Mouse (Mus musculus): ENCODE measurements around the gene Shoc2. TPM values are rescaled to one million over a fixed set of nuclear protein-coding genes. Genes with fewer than 3 reads are reported as not detected.

The Shoc2 gene
- polyA plus RNA-seq, 1 experiment, result 35.5 TPM

- Histone ChIP-seq H3K4me1 (ENCODE audit: control insufficient read depth, insufficient read depth, low read length) (peaks cover 2% of the 10 kb centered on the region), H3K4me3 (ENCODE audit: insufficient read depth, low read length) (no peak overlapping the region), H3K27ac (ENCODE audit: insufficient read depth, low read length) (no peak overlapping the region)
- TF ChIP-seq CTCF (IDR thresholded peaks at IDR 0.05; ENCODE audit: extremely low read depth, insufficient read depth, low read length) (no peak), POLR2A (IDR thresholded peaks at IDR 0.05; ENCODE audit: extremely low read depth, insufficient read depth, low read length) (no peak)
Observed at GRCm38 (mm10) chr19:53993860-53994259, 49.8 kb downstream of the Shoc2 start.

GRCm38 (mm10) chr19:53994276-53994675 is 50.2 kb downstream of the Shoc2 start:
- Histone ChIP-seq H3K4me3 (ENCODE audit: insufficient read depth, low read length) (no peak overlapping the region), H3K27ac (ENCODE audit: insufficient read depth, low read length) (no peak overlapping the region), H3K4me1 (ENCODE audit: control insufficient read depth, insufficient read depth, low read length) (peaks cover 2% of the 10 kb centered on the region)
- TF ChIP-seq CTCF (IDR thresholded peaks at IDR 0.05; ENCODE audit: extremely low read depth, insufficient read depth, low read length), result no peak

DNA sequence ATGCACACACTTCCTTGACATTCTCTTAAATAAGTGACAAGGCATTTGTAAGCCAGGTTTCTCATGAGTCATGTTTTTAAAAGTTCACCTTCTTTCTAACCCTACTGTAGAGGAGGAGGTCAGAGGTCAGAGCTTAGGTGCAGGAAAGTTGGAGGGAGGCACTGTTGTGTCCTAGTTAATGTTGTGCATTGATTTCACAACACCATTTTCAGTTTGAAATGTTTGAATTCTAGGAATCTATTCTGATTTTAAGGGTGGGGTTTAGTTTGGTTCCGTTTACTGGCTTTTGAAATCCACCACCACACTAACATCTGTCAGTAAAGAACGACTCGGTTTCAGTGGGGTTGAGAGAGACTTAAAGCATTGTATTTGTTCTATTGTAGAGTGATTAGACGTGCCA is 66.9 kb downstream of the Shoc2 start:
- Histone ChIP-seq H3K4me1 (ENCODE audit: control insufficient read depth, insufficient read depth, low read length) (peaks cover 2% of the 10 kb centered on the region), H3K27ac (ENCODE audit: insufficient read depth, low read length) (no peak overlapping the region), H3K4me3 (ENCODE audit: insufficient read depth, low read length) (no peak overlapping the region)
- TF ChIP-seq CTCF (IDR thresholded peaks at IDR 0.05; ENCODE audit: extremely low read depth, insufficient read depth, low read length), result no peak
- TF ChIP-seq POLR2A (IDR thresholded peaks at IDR 0.05; ENCODE audit: extremely low read depth, insufficient read depth, low read length), result no peak

- TF ChIP-seq POLR2A (IDR thresholded peaks at IDR 0.05; ENCODE audit: extremely low read depth, insufficient read depth, low read length) (no peak), CTCF (IDR thresholded peaks at IDR 0.05; ENCODE audit: extremely low read depth, insufficient read depth, low read length) (no peak)
- Histone ChIP-seq H3K4me3 (ENCODE audit: insufficient read depth, low read length) (no peak overlapping the region), H3K4me1 (ENCODE audit: control insufficient read depth, insufficient read depth, low read length) (peaks cover 2% of the 10 kb centered on the region), H3K27ac (ENCODE audit: insufficient read depth, low read length) (no peak overlapping the region)
Observed at GRCm38 (mm10) chr19:54014999-54015398, 70.9 kb downstream of the Shoc2 start.

DNA sequence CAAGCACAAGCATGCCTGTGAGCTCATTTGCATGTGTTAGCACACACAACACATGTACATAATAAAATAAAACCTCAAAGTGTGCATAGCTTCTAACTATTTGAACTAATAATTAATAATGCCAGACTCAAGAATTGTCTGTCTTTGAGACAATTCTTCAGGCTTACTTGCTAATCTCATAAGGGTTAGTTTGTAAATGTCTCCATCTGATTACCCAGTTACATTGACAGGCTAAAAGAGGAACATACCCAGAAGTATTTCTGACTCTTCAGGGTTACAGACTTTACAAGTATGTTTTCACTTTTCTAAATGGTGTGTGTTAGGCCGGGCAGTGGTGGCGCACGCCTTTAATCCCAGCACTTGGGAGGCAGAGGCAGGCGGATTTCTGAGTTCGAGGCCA is 71.4 kb downstream of the Shoc2 start:
- H3K4me3 ChIP-seq (ENCODE audit: insufficient read depth, low read length), result no peak overlapping the region
- TF ChIP-seq CTCF (IDR thresholded peaks at IDR 0.05; ENCODE audit: extremely low read depth, insufficient read depth, low read length), result no peak
- no peak for TF ChIP-seq POLR2A (IDR thresholded peaks at IDR 0.05; ENCODE audit: extremely low read depth, insufficient read depth, low read length)
- peaks cover 2% of the 10 kb centered on the region for H3K4me1 ChIP-seq (ENCODE audit: control insufficient read depth, insufficient read depth, low read length)
- H3K27ac ChIP-seq (ENCODE audit: insufficient read depth, low read length), result no peak overlapping the region

DNA sequence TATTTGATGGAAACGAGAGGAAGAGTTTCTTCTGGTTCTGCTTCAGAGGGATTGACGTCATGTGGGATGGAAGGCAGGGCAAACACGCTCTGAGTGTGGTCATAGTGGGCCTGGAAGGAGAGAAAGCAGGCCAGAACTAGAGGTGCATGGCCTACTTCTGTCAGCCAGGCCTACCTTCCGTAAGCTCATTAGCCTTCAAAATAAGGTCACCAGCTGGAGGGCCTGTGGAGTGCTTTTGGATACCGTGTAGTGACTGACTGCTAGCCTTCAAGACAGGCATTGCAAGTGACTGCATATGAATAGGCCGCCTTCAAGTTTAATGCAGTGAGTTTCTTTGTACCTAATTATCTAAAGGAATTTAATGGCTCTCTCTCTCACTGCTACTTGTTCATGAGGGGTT is 91.0 kb downstream of the Shoc2 start:
- TF ChIP-seq POLR2A (IDR thresholded peaks at IDR 0.05; ENCODE audit: extremely low read depth, insufficient read depth, low read length), result no peak
- TF ChIP-seq CTCF (IDR thresholded peaks at IDR 0.05; ENCODE audit: extremely low read depth, insufficient read depth, low read length), result no peak
- Histone ChIP-seq H3K4me3 (ENCODE audit: insufficient read depth, low read length) (no peak overlapping the region), H3K27ac (ENCODE audit: insufficient read depth, low read length) (no peak overlapping the region)

GRCm38 (mm10) chr19:54039441-54039840 is 95.3 kb downstream of the Shoc2 start:
- Histone ChIP-seq H3K27ac (ENCODE audit: insufficient read depth, low read length) (no peak overlapping the region), H3K4me1 (ENCODE audit: control insufficient read depth, insufficient read depth, low read length) (no peaks in the 10 kb centered on the region), H3K4me3 (ENCODE audit: insufficient read depth, low read length) (no peak overlapping the region)
- TF ChIP-seq POLR2A (IDR thresholded peaks at IDR 0.05; ENCODE audit: extremely low read depth, insufficient read depth, low read length), result no peak
- no peak for TF ChIP-seq CTCF (IDR thresholded peaks at IDR 0.05; ENCODE audit: extremely low read depth, insufficient read depth, low read length)

More for the DNA sequence above, 91.0 kb downstream of the Shoc2 start:
- H3K4me1 ChIP-seq (ENCODE audit: control insufficient read depth, insufficient read depth, low read length), result no peaks in the 10 kb centered on the region

DNA sequence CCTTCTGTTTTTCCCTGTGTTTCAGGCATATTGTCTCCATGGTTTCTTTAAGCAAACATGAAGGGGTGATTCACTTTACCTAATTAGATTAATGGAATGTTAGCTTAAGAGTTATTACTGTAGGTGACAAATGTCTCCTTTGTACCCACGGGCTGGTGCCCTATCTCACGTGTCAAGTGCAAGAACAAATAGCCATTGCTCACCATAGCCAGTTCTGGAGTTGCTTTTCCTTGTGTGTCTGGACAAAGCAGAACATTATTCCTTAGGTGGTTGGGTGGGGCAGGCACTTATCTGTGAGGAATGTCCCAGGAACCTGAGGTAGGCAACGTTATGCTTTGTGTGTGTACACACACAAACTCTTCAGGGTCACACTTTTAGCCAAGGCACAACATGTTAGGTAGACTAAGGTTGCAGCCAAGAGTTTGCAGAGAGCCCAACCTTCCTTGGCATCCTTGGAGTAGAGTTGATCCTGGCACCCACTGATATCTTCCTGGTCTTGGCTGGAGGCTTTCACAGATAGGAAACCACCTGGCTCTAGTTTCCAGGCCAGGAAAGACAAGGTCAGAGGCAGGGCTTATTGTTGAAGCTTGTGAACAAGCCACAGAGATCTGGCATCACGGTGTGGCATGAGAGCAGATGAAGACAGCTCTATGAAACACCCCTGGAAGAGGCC is 96.4 kb downstream of the Shoc2 start:
- H3K4me1 ChIP-seq (ENCODE audit: control insufficient read depth, insufficient read depth, low read length), result no peaks in the 10 kb centered on the region
- no peak overlapping the region for H3K27ac ChIP-seq (ENCODE audit: insufficient read depth, low read length)
- no peak overlapping the region for H3K4me3 ChIP-seq (ENCODE audit: insufficient read depth, low read length)
- TF ChIP-seq CTCF (IDR thresholded peaks at IDR 0.05; ENCODE audit: extremely low read depth, insufficient read depth, low read length) (no peak), POLR2A (IDR thresholded peaks at IDR 0.05; ENCODE audit: extremely low read depth, insufficient read depth, low read length) (no peak)

- H3K27ac ChIP-seq (ENCODE audit: insufficient read depth, low read length), result no peak overlapping the region
- no peaks in the 10 kb centered on the region for H3K4me1 ChIP-seq (ENCODE audit: control insufficient read depth, insufficient read depth, low read length)
- TF ChIP-seq POLR2A (IDR thresholded peaks at IDR 0.05; ENCODE audit: extremely low read depth, insufficient read depth, low read length) (no peak), CTCF (IDR thresholded peaks at IDR 0.05; ENCODE audit: extremely low read depth, insufficient read depth, low read length) (no peak)
- no peak overlapping the region for H3K4me3 ChIP-seq (ENCODE audit: insufficient read depth, low read length)
Observed at GRCm38 (mm10) chr19:54041029-54041367, 96.9 kb downstream of the Shoc2 start.

DNA sequence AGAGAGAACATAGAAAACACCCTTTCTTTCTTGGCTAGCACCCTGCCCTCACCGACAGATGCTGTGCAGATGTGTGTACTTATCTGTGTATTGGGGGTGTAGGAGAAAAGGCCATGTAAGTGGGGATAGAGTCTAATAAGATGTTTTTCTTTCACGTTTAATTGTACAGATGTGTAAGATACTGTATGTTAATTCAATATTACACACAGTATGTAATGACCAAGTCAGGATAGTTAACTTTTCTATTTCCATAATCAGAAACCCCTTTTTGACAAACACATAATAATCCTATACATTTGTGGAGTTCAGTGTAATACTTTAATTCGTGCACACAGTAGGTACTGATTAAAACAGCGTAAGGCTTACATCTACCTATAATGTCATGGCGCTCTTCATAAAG is 99.7 kb downstream of the Shoc2 start, which contains the start of gene Adra2a:
Adra2a (plus strand) TSS at position 301 of the 400 bp plus-strand sequence.
- Histone ChIP-seq H3K27ac (ENCODE audit: insufficient read depth, low read length) (no peak within 1 kb of the TSS), H3K4me1 (ENCODE audit: control insufficient read depth, insufficient read depth, low read length) (no peaks in the 10 kb centered on the region), H3K4me3 (ENCODE audit: insufficient read depth, low read length) (peak within 1 kb of the TSS; percentile 39)
- TF ChIP-seq CTCF (IDR thresholded peaks at IDR 0.05; ENCODE audit: extremely low read depth, insufficient read depth, low read length) (no peak), POLR2A (IDR thresholded peaks at IDR 0.05; ENCODE audit: extremely low read depth, insufficient read depth, low read length) (no peak)

Measured in cortical plate, adult 2 months (tissue).